Comparison of ENCODE assay signal across 8 mouse cellular contexts in the genomic region with DNA sequence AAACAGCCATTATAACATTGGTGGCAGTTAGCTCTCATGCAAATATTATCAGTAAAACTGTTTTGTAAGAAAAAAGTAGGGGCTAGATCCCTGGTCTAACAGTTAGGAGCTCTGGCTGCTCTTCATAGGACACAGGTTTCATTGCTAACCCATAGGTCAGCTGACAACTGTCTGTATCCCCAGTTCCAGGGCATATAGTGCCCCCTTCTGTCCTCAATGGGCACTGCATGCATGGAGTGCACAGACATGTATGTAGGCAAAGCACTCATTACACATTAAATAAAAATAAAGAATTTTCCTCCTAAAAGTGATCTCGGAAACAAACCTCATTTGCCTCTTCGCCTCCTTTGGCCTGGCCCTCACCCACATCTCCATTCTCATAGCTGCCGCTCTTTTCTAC.
DNase-seq lines count a peak whose midpoint lies in the region; ATAC-seq and TF ChIP-seq lines count a peak whose summit lies in the region.

No protein-coding gene starts in this region.

- WGBS in midbrain, postnatal 0 days = 97% methylated on average over 3 of the region's 3 CpGs
- 91% methylated on average over 3 of the region's 3 CpGs for WGBS in midbrain, embryonic 15.5 days
- 89% methylated on average over 3 of the region's 3 CpGs for WGBS in liver, postnatal 0 days (ENCODE audit: insufficient replicate concordance)
- WGBS in heart, embryonic 12.5 days = 91% methylated on average over 3 of the region's 3 CpGs

- no peak overlapping the region for H3K27ac ChIP-seq in midbrain, postnatal 0 days (ENCODE audit: low read depth, low read length)
- H3K27ac ChIP-seq in midbrain, embryonic 15.5 days = no peak overlapping the region
- H3K27ac ChIP-seq in liver, postnatal 0 days (ENCODE audit: low read depth) = no peak overlapping the region
- H3K27ac ChIP-seq in heart, embryonic 12.5 days (ENCODE audit: poor library complexity, severe bottlenecking) = no peak overlapping the region

- no peaks in the 10 kb centered on the region for H3K9me3 ChIP-seq in midbrain, postnatal 0 days (ENCODE audit: low read length)
- H3K9me3 ChIP-seq in midbrain, embryonic 15.5 days = no peaks in the 10 kb centered on the region
- H3K9me3 ChIP-seq in liver, postnatal 0 days (ENCODE audit: low read length) = no peaks in the 10 kb centered on the region
- H3K9me3 ChIP-seq in heart, embryonic 12.5 days (replicated peaks) = no peaks in the 10 kb centered on the region

- peak; percentile 27 for DNase-seq in cerebellum, adult 9-10 months
- no peak for DNase-seq in cerebellum, adult 11-12 months
- peak; percentile 40 for DNase-seq in midbrain, postnatal 0 days (ENCODE audit: low spot score)
- peak; percentile 75 to 85 for DNase-seq in cerebellum, postnatal 14 days
- DNase-seq in liver, postnatal 0 days = peak; percentile 54
- DNase-seq in frontal cortex, postnatal 36 days (ENCODE audit: low spot score in 2 of 2) = no peak

- ATAC-seq in midbrain, postnatal 0 days (ENCODE audit: low FRiP score) = no peak
- ATAC-seq in midbrain, embryonic 15.5 days (replicated peaks) = no peak
- no peak for ATAC-seq in liver, postnatal 0 days
- no peak for ATAC-seq in heart, embryonic 12.5 days (ENCODE audit: insufficient number of reproducible peaks, low FRiP score)

- peaks cover 13% of the 10 kb centered on the region; the same call in 1 of the 2 replicates for H3K4me1 ChIP-seq in midbrain, postnatal 0 days (ENCODE audit: insufficient read depth, low read length)
- H3K4me1 ChIP-seq in midbrain, embryonic 15.5 days = peaks cover 18% of the 10 kb centered on the region
- H3K4me1 ChIP-seq in liver, postnatal 0 days (ENCODE audit: insufficient read depth) = no peaks in the 10 kb centered on the region
- peaks cover 12% of the 10 kb centered on the region for H3K4me1 ChIP-seq in heart, embryonic 12.5 days (replicated peaks)

- H3K9ac ChIP-seq in midbrain, postnatal 0 days (replicated peaks; ENCODE audit: low read length, poor library complexity, severe bottlenecking) = no peak overlapping the region
- no peak overlapping the region for H3K9ac ChIP-seq in midbrain, embryonic 15.5 days
- no peak overlapping the region for H3K9ac ChIP-seq in liver, postnatal 0 days (replicated peaks)
- no peak overlapping the region for H3K9ac ChIP-seq in heart, embryonic 12.5 days

- no peak overlapping the region for H3K4me2 ChIP-seq in midbrain, postnatal 0 days (ENCODE audit: low read depth, low read length, poor library complexity, severe bottlenecking)
- no peak overlapping the region for H3K4me2 ChIP-seq in midbrain, embryonic 15.5 days
- H3K4me2 ChIP-seq in liver, postnatal 0 days (ENCODE audit: low read depth, low read length) = no peak overlapping the region
- H3K4me2 ChIP-seq in heart, embryonic 12.5 days = no peak overlapping the region

- no peaks in the 10 kb centered on the region for H3K27me3 ChIP-seq in midbrain, postnatal 0 days (ENCODE audit: insufficient read depth, low read length)
- H3K27me3 ChIP-seq in midbrain, embryonic 15.5 days (replicated peaks) = no peaks in the 10 kb centered on the region
- H3K27me3 ChIP-seq in liver, postnatal 0 days (ENCODE audit: insufficient read depth, low read length) = no peaks in the 10 kb centered on the region
- no peaks in the 10 kb centered on the region for H3K27me3 ChIP-seq in heart, embryonic 12.5 days (replicated peaks)

- peak; percentile 67 for TF ChIP-seq CTCF in midbrain, postnatal 0 days (IDR thresholded peaks at IDR 0.05)
- TF ChIP-seq CTCF in liver, postnatal 0 days (IDR thresholded peaks at IDR 0.05; ENCODE audit: low read depth) = peak; percentile 70

- TF ChIP-seq EP300 in liver, postnatal 0 days (IDR thresholded peaks at IDR 0.05; ENCODE audit: low read depth) = no peak

- H3K36me3 ChIP-seq in midbrain, postnatal 0 days (ENCODE audit: insufficient read depth, low read length) = no peaks in the 10 kb centered on the region
- no peaks in the 10 kb centered on the region for H3K36me3 ChIP-seq in midbrain, embryonic 15.5 days (replicated peaks)
- H3K36me3 ChIP-seq in liver, postnatal 0 days (replicated peaks; ENCODE audit: insufficient read depth, low read length) = peaks cover 13% of the 10 kb centered on the region; the same call in 1 of the 2 replicates
- peaks cover 28% of the 10 kb centered on the region for H3K36me3 ChIP-seq in heart, embryonic 12.5 days

- H3K4me3 ChIP-seq in midbrain, postnatal 0 days (ENCODE audit: low read depth, low read length) = no peak overlapping the region
- no peak overlapping the region for H3K4me3 ChIP-seq in midbrain, embryonic 15.5 days
- H3K4me3 ChIP-seq in liver, postnatal 0 days (ENCODE audit: low read depth, low read length) = no peak overlapping the region
- no peak overlapping the region for H3K4me3 ChIP-seq in heart, embryonic 12.5 days

Comparison
In these comparisons a context has a peak if more than half of its experiments do, and no peak if none do; other contexts are left out.
1. DNase-seq: peak in cerebellum, adult 9-10 months (single experiment), midbrain, postnatal 0 days (single experiment), cerebellum, postnatal 14 days (2 of 2) and liver, postnatal 0 days (single experiment); none in cerebellum, adult 11-12 months (single experiment) and frontal cortex, postnatal 36 days (0 of 2).